Mouse (Mus musculus) NIH3T3 (cell line): ENCODE measurements around the gene Pex19.
A peak's percentile ranks its signal among the peaks of the same experiment; 100 is the strongest.

ENCODE experiments used
- DNase-seq: peaks from one replicate; pipeline ENCODE4 v3.0.0-alpha.2; 2012; ENCODE audit warnings: low read depth

Pex19 gene

GRCm38 (mm10) chr1:172133535-172133934 is 7.0 kb downstream of the Pex19 start:
- no peak for DNase-seq

- DNase-seq = no peak
Measured at GRCm38 (mm10) chr1:172134072-172134471, 7.5 kb downstream of the Pex19 start.

GRCm38 (mm10) chr1:172140160-172140559 is 13.6 kb downstream of the Pex19 start:
- no peak for DNase-seq

- DNase-seq = no peak
Measured at GRCm38 (mm10) chr1:172140825-172141224, 14.3 kb downstream of the Pex19 start.

GRCm38 (mm10) chr1:172141529-172141928 is 15.0 kb downstream of the Pex19 start:
- DNase-seq = no peak

GRCm38 (mm10) chr1:172143570-172143969 is 17.0 kb downstream of the Pex19 start:
- peak; percentile 86 for DNase-seq

GRCm38 (mm10) chr1:172147835-172148278 is 21.3 kb downstream of the Pex19 start, which contains the start of gene Dcaf8:
Gene Dcaf8 (plus strand): TSS chr1:172148084.
- peak; percentile 99 for DNase-seq

GRCm38 (mm10) chr1:172148279-172148954 is 21.9 kb downstream of the Pex19 start:
- peak; percentile 85 for DNase-seq

GRCm38 (mm10) chr1:172148955-172149815 is 22.6 kb downstream of the Pex19 start:
- DNase-seq = peak; percentile 44

GRCm38 (mm10) chr1:172154536-172154935 is 28.0 kb downstream of the Pex19 start:
- no peak for DNase-seq

- no peak for DNase-seq
Measured at GRCm38 (mm10) chr1:172155518-172155917, 29.0 kb downstream of the Pex19 start.

GRCm38 (mm10) chr1:172159970-172160369 is 33.4 kb downstream of the Pex19 start:
- DNase-seq = no peak

- no peak for DNase-seq
Measured at GRCm38 (mm10) chr1:172160508-172160907, 34.0 kb downstream of the Pex19 start.

- peak; percentile 62 for DNase-seq
Measured at GRCm38 (mm10) chr1:172162009-172162408, 35.5 kb downstream of the Pex19 start.

GRCm38 (mm10) chr1:172162959-172163358 is 36.4 kb downstream of the Pex19 start:
- DNase-seq = no peak

- DNase-seq = no peak
Measured at GRCm38 (mm10) chr1:172167911-172168310, 41.4 kb downstream of the Pex19 start.

- DNase-seq = no peak
Measured at GRCm38 (mm10) chr1:172169809-172170208, 43.3 kb downstream of the Pex19 start.

GRCm38 (mm10) chr1:172172381-172172780 is 45.8 kb downstream of the Pex19 start:
- DNase-seq = no peak

GRCm38 (mm10) chr1:172173181-172173580 is 46.6 kb downstream of the Pex19 start:
- DNase-seq = no peak

GRCm38 (mm10) chr1:172177791-172178190 is 51.2 kb downstream of the Pex19 start:
- DNase-seq = no peak

GRCm38 (mm10) chr1:172179102-172179501 is 52.5 kb downstream of the Pex19 start:
- DNase-seq = no peak

GRCm38 (mm10) chr1:172180881-172181280 is 54.3 kb downstream of the Pex19 start:
- DNase-seq = no peak

GRCm38 (mm10) chr1:172181777-172182176 is 55.2 kb downstream of the Pex19 start:
- no peak for DNase-seq
